Mouse (Mus musculus) forebrain, embryonic 15.5 days (tissue): ENCODE measurements at regions not wholly inside any gene's neighbourhood (a gene's known extent, or its start where the extent isn't known, plus 50 kb on each side); places are given as distances from the start of the nearest gene placed in this dataset.

Experiments used
- ATAC-seq: fragments of 200-750 bp; cut with Nextera tagmentation; replicated peaks from 2 replicates; pipeline ENCODE4 v1.8.0; 2017; ENCODE audit warnings: mild to moderate bottlenecking, moderate TSS enrichment, moderate library complexity
- H3K27ac ChIP-seq: fragments of 300-500 bp; sonication (generic); replicated peaks from 2 replicates; pipeline ENCODE4 v1.5.1; 2015; ENCODE audit warnings: mild to moderate bottlenecking, inconsistent platforms
- H3K27me3 ChIP-seq: fragments of 300-500 bp; sonication (generic); 2 replicates; pipeline ENCODE4 v1.6.1; 2015; ENCODE audit warnings: inconsistent platforms
- H3K36me3 ChIP-seq: fragments of 300-500 bp; sonication (generic); 2 replicates; pipeline ENCODE4 v1.6.1; 2015; ENCODE audit warnings: mild to moderate bottlenecking, inconsistent platforms
- H3K4me1 ChIP-seq: fragments of 300-500 bp; sonication (generic); 2 replicates; pipeline ENCODE4 v1.6.1; 2015; ENCODE audit warnings: inconsistent platforms
- H3K4me2 ChIP-seq: fragments of 300-500 bp; sonication (generic); replicated peaks from 2 replicates; pipeline ENCODE4 v1.6.1; 2015; ENCODE audit warnings: mild to moderate bottlenecking, inconsistent platforms
- H3K4me3 ChIP-seq: fragments of 300-500 bp; sonication (generic); 2 replicates; pipeline ENCODE4 v1.5.1; 2015; ENCODE audit warnings: mild to moderate bottlenecking, inconsistent platforms
- H3K9ac ChIP-seq: fragments of 300-500 bp; sonication (generic); replicated peaks from 2 replicates; pipeline ENCODE4 v1.6.1; 2015; ENCODE audit warnings: mild to moderate bottlenecking, inconsistent platforms
- H3K9me3 ChIP-seq: fragments of 300-500 bp; sonication (generic); 2 replicates; pipeline ENCODE4 v1.6.1; 2016; ENCODE audit warnings: inconsistent platforms
- WGBS: fragments of 180-500 bp; shearing (Covaris S2); methylation state at CpG from one replicate; pipeline ENCODE4 v1.1.7; 2015; ENCODE audit warnings: mixed read lengths; 5-methylcytosine and 5-hydroxymethylcytosine counted together

- H3K4me1 ChIP-seq: no peaks in the 10 kb centered on the region
- no peak overlapping the region for H3K4me3 ChIP-seq
- no peak overlapping the region for H3K9ac ChIP-seq
- H3K9me3 ChIP-seq: no peaks in the 10 kb centered on the region
- ATAC-seq: no peak
- 39% methylated on average over 4 of the region's 4 CpGs for WGBS
- H3K4me2 ChIP-seq: no peak overlapping the region
- H3K27me3 ChIP-seq: no peaks in the 10 kb centered on the region
- no peaks in the 10 kb centered on the region for H3K36me3 ChIP-seq
- no peak overlapping the region for H3K27ac ChIP-seq
These were observed 50.6 kb upstream of the Prr23a1 start for GRCm38 (mm10) chr9:98791709-98792108.

DNA sequence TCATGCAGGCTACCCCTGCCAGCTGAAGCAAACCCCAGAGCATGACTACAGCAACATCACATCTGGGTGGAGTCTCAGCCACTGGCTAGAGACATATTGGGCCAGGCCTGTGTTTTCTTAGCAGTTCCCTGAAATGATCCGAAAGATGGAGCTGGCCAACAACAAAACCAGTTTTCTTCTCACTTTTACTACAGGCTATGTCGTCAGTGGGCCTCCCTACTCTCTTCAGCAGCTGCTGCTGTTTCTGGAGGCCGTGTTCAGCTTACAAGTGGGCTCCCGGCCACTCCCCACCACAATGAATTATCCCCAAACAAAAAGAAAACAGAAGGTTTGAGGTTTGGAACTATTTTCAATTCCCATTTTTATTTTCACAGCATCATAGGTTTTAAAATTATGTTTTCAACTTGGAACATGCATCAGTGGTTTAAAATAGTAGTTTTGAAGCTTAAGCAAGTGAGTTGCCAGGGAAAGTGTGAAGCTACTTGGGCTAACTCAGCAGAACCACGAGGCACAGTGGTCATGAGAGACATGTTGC lies 68.6 kb upstream of the Prr23a1 start:
- no peak overlapping the region for H3K9ac ChIP-seq
- no peaks in the 10 kb centered on the region for H3K27me3 ChIP-seq
- H3K4me2 ChIP-seq: no peak overlapping the region
- no peak for ATAC-seq
- no peaks in the 10 kb centered on the region for H3K4me1 ChIP-seq
- H3K9me3 ChIP-seq: no peaks in the 10 kb centered on the region
- H3K27ac ChIP-seq: no peak overlapping the region
- 72% methylated on average over 5 of the region's 5 CpGs for WGBS
- no peak overlapping the region for H3K4me3 ChIP-seq
- H3K36me3 ChIP-seq: no peaks in the 10 kb centered on the region

DNA sequence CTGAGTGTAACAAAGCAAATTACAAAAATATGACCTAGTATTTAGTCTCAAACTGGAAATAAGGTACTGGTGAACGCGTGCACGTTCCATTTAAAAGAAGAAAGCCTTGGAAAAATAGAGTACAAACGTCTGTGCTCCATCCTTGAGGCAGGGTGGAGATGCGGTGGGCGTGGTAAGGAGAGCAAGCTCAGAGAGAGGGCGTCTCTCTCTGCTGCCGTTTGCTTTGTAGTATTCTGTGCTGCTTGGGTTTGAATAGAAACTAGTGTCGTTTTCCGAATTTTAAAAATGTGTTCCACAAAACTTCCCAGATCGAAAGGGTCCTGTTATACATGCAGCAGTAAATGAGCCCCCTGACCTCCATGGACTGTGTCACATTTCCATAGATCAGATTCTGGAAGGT lies 69.1 kb upstream of the Prr23a1 start:
- WGBS: 84% methylated on average over 11 of the region's 11 CpGs
- Histone ChIP-seq H3K9me3 (no peaks in the 10 kb centered on the region), H3K4me1 (no peaks in the 10 kb centered on the region), H3K27ac (no peak overlapping the region), H3K27me3 (no peaks in the 10 kb centered on the region), H3K4me2 (no peak overlapping the region), H3K9ac (no peak overlapping the region), H3K36me3 (no peaks in the 10 kb centered on the region), H3K4me3 (no peak overlapping the region)
- no peak for ATAC-seq

DNA sequence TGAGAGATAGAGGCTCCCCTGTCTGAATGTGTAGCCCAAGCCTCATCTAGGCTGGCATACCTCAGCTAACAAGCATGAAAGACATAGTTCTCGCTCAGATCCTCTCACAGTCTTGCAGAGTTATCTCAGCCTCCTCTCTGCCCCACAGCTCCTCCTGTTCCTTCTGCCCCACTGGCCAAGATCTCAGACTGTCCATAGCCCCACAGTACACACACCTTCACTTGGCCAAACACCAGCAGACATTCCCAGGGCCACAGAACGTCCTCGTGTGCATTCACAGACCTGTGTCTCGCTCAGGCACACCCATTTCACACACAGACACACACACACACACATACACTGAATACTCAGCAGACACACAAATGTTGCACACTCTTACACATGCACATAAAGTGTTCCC lies 87.5 kb upstream of the Prr23a1 start:
- no peak overlapping the region for H3K4me3 ChIP-seq
- no peak overlapping the region for H3K27ac ChIP-seq
- H3K4me1 ChIP-seq: no peaks in the 10 kb centered on the region
- no peaks in the 10 kb centered on the region for H3K9me3 ChIP-seq
- H3K4me2 ChIP-seq: no peak overlapping the region
- WGBS: 84% methylated on average over 4 of the region's 4 CpGs
- ATAC-seq: no peak
- H3K36me3 ChIP-seq: no peaks in the 10 kb centered on the region
- no peak overlapping the region for H3K9ac ChIP-seq
- no peaks in the 10 kb centered on the region for H3K27me3 ChIP-seq

DNA sequence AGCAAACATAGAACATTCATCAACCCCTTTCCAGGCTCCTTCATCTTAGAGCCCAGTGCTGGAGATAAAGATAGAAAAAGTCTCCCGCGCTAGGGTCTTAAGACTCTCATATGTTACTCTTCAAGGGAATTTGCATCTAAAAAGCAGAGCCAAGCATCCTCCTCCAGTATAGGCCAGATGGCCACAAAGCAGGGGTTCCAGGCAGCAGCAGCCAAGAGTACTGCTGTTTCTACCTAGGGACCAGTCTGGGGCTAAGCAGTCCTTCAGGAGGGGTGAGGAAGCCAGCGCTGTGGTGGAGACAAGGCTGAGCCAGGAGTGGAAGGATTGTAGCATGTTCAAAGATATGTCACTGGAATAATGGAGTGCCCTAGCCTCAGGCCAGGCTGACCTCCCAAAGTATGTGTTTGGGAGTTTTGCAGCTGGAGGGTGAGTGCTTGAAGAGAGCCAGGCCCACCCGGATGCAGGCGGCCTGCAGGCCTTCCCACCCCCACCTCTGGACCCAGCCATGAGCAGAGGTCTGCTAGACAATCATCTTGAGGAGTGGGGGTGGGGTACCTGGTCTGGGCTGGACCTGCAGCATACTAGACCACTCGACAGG lies 88.8 kb upstream of the Prr23a1 start:
- no peaks in the 10 kb centered on the region for H3K36me3 ChIP-seq
- no peaks in the 10 kb centered on the region for H3K4me1 ChIP-seq
- H3K4me2 ChIP-seq: no peak overlapping the region
- ATAC-seq: no peak
- H3K27me3 ChIP-seq: no peaks in the 10 kb centered on the region
- WGBS: 80% methylated on average over 6 of the region's 6 CpGs
- H3K9me3 ChIP-seq: no peaks in the 10 kb centered on the region
- no peak overlapping the region for H3K4me3 ChIP-seq
- H3K9ac ChIP-seq: no peak overlapping the region
- H3K27ac ChIP-seq: no peak overlapping the region

- Histone ChIP-seq H3K27me3 (no peaks in the 10 kb centered on the region), H3K4me3 (no peak overlapping the region), H3K4me2 (no peak overlapping the region), H3K9me3 (no peaks in the 10 kb centered on the region), H3K9ac (no peak overlapping the region), H3K27ac (no peak overlapping the region), H3K4me1 (no peaks in the 10 kb centered on the region), H3K36me3 (no peaks in the 10 kb centered on the region)
- ATAC-seq: no peak
These were observed 98.5 kb upstream of the Prr23a1 start for GRCm38 (mm10) chr9:98743785-98744184.

- 70% methylated on average over 5 of the region's 5 CpGs for WGBS
- H3K27me3 ChIP-seq: no peaks in the 10 kb centered on the region
- no peaks in the 10 kb centered on the region for H3K36me3 ChIP-seq
- H3K27ac ChIP-seq: no peak overlapping the region
- H3K4me2 ChIP-seq: no peak overlapping the region
- H3K9ac ChIP-seq: no peak overlapping the region
- H3K4me1 ChIP-seq: no peaks in the 10 kb centered on the region
- no peaks in the 10 kb centered on the region for H3K9me3 ChIP-seq
- H3K4me3 ChIP-seq: no peak overlapping the region
- no peak for ATAC-seq
These were observed 114.9 kb upstream of the Prr23a1 start for GRCm38 (mm10) chr9:98727276-98727860.

GRCm38 (mm10) chr9:98726638-98727037 lies 115.7 kb upstream of the Prr23a1 start:
- Histone ChIP-seq H3K27me3 (no peaks in the 10 kb centered on the region), H3K4me2 (no peak overlapping the region), H3K9ac (no peak overlapping the region), H3K36me3 (no peaks in the 10 kb centered on the region), H3K4me3 (no peak overlapping the region), H3K9me3 (no peaks in the 10 kb centered on the region), H3K27ac (no peak overlapping the region), H3K4me1 (no peaks in the 10 kb centered on the region)
- 54% methylated on average over 5 of the region's 5 CpGs for WGBS
- ATAC-seq: no peak

DNA sequence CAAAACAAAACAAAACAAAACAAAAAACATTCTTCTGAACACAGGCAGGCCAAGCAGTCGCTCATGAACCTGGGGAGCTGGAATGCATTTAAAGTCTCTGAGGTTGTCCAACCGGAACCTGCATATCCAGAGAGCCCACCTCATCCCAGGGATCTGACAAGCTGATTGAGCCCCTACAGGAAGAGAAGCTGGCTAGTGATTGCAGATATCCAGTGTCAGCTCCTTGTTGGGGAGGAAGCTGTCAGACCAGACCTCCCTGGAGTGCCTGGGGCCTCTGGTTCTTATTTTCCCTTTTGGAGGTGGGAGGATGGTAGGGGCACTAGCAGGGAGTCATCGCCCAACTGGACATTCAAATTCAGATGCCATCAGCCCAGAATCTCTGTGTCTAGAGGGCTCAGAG lies 119.4 kb upstream of the Prr23a1 start:
- no peak overlapping the region for H3K4me3 ChIP-seq
- no peak overlapping the region for H3K4me2 ChIP-seq
- H3K4me1 ChIP-seq: no peaks in the 10 kb centered on the region
- H3K9ac ChIP-seq: no peak overlapping the region
- no peaks in the 10 kb centered on the region for H3K9me3 ChIP-seq
- ATAC-seq: no peak
- 90% methylated on average over 3 of the region's 3 CpGs for WGBS
- H3K36me3 ChIP-seq: no peaks in the 10 kb centered on the region
- no peaks in the 10 kb centered on the region for H3K27me3 ChIP-seq
- no peak overlapping the region for H3K27ac ChIP-seq

- Histone ChIP-seq H3K36me3 (no peaks in the 10 kb centered on the region), H3K9me3 (no peaks in the 10 kb centered on the region)
These were observed 119.9 kb upstream of the Mrps22 start for GRCm38 (mm10) chr9:98721381-98721780.

DNA sequence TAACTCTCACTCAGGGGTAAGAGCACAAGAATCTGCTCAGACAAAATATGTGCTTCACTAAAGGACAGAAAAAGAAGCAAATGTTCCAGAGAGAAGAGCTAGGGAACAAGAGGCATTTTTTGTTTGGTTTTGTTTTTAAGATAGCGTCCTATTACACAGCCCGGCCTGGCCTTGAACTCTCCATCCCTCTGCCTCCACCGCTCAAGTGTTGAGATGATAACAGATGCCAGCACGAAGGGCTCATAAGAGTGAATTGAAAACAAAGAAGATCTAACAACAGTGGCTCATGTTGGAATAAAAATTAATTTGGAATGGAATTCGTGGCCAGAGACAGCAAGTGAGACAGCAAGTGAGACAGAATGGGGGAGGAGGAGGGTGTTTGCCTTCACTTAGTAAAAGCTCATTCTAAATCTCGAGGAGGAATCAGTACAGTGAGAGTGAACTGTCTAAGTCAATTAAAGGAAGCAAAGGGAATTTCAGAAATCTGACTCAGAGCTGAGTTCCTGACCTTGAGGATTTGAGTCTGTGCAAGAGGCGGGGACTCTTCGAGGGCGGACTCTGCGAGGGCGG lies 116.3 kb upstream of the Mrps22 start:
- Histone ChIP-seq H3K4me2 (no peak overlapping the region), H3K9ac (no peak overlapping the region), H3K27ac (no peak overlapping the region), H3K4me1 (no peaks in the 10 kb centered on the region), H3K4me3 (no peak overlapping the region), H3K27me3 (no peaks in the 10 kb centered on the region), H3K36me3 (no peaks in the 10 kb centered on the region), H3K9me3 (no peaks in the 10 kb centered on the region)
- WGBS: 85% methylated on average over 11 of the region's 11 CpGs
- no peak for ATAC-seq

More at GRCm38 (mm10) chr9:98721381-98721780, 119.9 kb upstream of the Mrps22 start:
- no peak for ATAC-seq
- Histone ChIP-seq H3K9ac (no peak overlapping the region), H3K4me1 (no peaks in the 10 kb centered on the region), H3K4me3 (no peak overlapping the region), H3K27me3 (no peaks in the 10 kb centered on the region), H3K4me2 (no peak overlapping the region), H3K27ac (no peak overlapping the region)
- 84% methylated on average over 5 of the region's 5 CpGs for WGBS

GRCm38 (mm10) chr9:98714661-98715060 lies 113.2 kb upstream of the Mrps22 start:
- H3K36me3 ChIP-seq: no peaks in the 10 kb centered on the region
- no peak for ATAC-seq
- WGBS: 90% methylated on average over 9 of the region's 9 CpGs
- no peaks in the 10 kb centered on the region for H3K27me3 ChIP-seq
- H3K27ac ChIP-seq: no peak overlapping the region
- no peak overlapping the region for H3K4me2 ChIP-seq
- no peak overlapping the region for H3K4me3 ChIP-seq
- no peak overlapping the region for H3K9ac ChIP-seq
- H3K9me3 ChIP-seq: no peaks in the 10 kb centered on the region
- no peaks in the 10 kb centered on the region for H3K4me1 ChIP-seq

- Histone ChIP-seq H3K27me3 (no peaks in the 10 kb centered on the region), H3K4me2 (no peak overlapping the region), H3K9ac (no peak overlapping the region), H3K4me3 (no peak overlapping the region), H3K36me3 (no peaks in the 10 kb centered on the region), H3K27ac (no peak overlapping the region), H3K4me1 (no peaks in the 10 kb centered on the region), H3K9me3 (no peaks in the 10 kb centered on the region)
- 94% methylated on average over 7 of the region's 7 CpGs for WGBS
- no peak for ATAC-seq
These were observed 111.4 kb upstream of the Mrps22 start for GRCm38 (mm10) chr9:98712826-98713225.
